Mouse (Mus musculus) embryo, embryonic 11.5 days (tissue): Measurements from ENCODE around the gene Pigs.

ENCODE experiments used
- DNase-seq: peaks from one replicate; pipeline ENCODE4 v3.0.0-alpha.2; 2012; ENCODE audit warnings: low read depth, low spot score

Gene Pigs

DNA sequence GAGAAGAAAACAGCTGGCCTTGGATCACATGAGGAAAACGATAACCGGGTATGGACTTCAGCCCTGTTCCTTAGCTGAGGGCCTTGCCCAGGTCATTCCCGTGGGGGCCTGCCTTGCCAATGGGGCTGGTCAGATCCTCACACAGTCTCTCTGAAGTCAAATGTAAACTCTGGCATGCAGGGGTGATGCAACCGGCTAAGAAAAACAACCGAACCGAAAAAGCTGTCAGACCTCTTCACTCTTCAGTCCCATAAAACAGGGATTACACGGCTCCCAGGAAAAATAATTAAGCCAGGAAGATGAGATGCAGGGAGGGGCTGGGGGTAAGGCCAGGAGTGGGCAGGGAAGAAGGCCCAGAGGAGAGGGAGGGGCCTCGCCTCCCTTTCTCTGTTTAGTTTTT, 35.9 kb downstream of the Pigs start:
- DNase-seq, result no peak

GRCm38 (mm10) chr11:78367456-78368225, 39.4 kb downstream of the Pigs start:
- DNase-seq, result no peak

- no peak for DNase-seq
Observed at GRCm38 (mm10) chr11:78370389-78370788, 42.2 kb downstream of the Pigs start.

GRCm38 (mm10) chr11:78371711-78372110, 43.5 kb downstream of the Pigs start:
- DNase-seq, result no peak

DNA sequence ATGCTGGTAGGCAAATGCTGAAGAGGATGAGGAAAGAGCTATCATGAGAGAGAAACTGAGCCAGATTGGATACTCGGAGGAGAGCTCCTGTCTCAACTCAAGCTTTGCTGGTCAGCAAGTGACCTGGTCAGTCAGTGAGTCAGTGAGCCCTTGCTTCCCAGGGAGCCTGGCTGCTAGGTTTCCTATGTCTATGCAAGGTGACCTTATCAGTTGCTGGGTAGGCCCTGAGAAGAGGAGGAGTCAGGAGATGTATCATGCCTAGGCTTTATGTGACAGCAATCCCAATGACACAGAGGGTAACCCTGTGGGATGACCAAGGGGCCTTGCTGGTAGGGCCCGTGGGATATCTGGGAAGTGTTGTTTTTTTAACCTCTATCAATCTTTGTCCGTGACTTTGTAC, 44.0 kb downstream of the Pigs start:
- no peak for DNase-seq

DNA sequence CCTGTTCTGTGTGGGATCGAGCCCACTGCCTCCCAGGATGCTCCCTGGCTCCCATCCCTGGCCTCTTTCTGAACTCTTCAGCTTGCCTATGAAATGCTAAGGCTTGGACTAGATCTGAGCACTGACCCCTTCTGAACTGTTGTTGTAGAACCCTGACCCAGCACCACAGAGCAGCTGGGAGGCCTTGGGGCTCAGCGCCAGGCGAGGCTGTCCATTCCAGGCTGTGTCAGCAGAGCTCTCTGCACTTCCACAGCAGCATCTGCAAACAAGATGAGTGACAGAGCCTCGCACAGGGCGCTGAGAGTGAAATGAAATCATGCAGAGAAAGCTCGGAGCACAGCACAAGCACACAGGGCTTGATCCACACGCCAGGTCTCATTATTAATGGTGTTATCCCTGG, 44.4 kb downstream of the Pigs start:
- no peak for DNase-seq

DNA sequence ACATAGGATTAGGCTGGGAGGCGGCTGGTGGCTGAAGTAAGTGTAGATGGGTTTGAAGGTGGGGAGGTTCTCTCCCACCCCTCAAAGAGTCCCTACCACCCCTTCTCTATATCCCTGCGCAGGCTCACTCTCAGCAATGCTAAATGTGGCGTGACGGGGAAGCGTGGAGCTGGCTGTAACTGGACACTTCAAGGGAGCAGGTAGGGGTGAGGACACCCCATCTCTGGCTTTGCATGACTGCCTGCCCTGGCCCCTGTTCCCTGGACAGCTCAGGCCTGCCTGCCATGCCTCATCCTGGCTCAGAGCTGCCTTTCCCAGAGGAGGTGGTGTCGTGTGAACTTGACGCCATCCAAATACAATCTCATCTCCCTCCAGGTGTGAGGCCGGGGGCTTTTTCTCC, 45.9 kb downstream of the Pigs start:
- no peak for DNase-seq

GRCm38 (mm10) chr11:78377549-78378159, 49.4 kb downstream of the Pigs start:
- DNase-seq, result no peak

- DNase-seq, result no peak
Observed at GRCm38 (mm10) chr11:78380351-78380750, 52.1 kb downstream of the Pigs start.

DNA sequence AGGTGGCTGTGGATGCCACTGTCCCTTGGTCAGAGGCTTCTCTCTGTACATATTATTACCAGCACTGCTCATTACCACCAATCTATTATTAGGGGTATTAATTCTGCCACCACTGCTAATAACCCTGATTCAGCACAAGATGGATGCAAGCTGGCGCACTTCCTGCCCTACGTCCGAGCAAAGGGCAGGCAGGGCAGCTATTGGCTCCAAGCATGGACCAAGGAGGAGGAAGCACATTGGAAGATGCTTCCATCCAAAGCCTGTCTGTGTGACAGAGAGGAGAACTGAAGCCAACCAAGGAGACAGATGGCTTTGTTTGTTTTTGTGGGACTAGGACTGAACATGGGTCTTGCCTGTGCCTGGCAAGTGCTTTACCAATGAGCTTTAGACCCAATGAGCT, 52.8 kb downstream of the Pigs start:
- no peak for DNase-seq

GRCm38 (mm10) chr11:78382286-78382685, 54.1 kb downstream of the Pigs start:
- no peak for DNase-seq

DNA sequence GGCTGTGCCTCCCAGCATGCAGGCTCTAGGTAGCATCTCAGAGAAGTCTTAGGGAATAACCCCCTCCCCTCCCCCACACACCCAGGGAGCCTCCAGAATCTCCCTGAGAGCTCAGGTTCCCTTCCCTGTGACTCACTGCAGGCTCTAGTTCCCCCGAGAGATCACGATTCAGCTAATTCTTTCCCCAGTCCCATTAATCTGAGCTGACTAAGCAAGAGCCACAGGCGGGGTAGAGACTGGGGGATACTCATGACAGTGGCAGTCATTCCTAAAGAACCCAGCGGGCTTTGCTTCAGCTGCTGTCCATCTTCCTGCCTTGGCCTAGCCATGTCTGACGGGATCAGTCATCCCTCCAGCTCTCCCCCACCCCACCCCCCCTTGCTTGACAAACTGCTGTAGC, 54.5 kb downstream of the Pigs start:
- no peak for DNase-seq

GRCm38 (mm10) chr11:78385776-78386175, 57.6 kb downstream of the Pigs start:
- DNase-seq, result no peak

DNA sequence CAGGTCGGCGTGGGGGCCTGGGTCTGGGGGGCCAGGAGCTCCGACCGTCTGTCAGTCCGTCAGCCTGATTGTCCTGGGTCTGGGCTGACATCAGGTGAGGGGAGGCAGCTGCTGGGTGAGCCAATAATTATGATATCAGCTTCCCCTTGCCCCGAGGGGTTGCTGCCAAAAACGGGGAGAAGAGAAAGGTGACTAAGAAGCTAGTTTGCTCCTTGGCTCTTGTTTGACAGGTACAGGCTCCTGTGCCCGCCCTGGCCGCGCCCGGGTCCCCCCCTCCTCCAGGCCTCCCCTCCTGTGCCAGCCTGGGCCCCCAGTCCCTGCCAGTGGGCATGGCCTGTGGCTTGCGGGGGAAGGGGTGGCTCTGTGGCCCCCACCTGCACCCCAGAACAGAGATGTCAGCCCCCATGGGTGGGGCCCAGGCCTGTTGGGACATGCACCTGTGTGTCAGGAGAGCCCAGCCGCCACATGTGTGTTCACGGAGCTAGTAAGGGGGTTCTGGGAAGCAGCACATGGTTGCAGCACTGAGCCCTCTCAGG, 58.4 kb downstream of the Pigs start, which contains the start of gene Foxn1:
TSS of gene Foxn1 (minus strand) at position 51 of the 536 bp plus-strand sequence.
- no peak for DNase-seq
